45 mouse cellular contexts compared by ENCODE assay signal in the genomic region with DNA sequence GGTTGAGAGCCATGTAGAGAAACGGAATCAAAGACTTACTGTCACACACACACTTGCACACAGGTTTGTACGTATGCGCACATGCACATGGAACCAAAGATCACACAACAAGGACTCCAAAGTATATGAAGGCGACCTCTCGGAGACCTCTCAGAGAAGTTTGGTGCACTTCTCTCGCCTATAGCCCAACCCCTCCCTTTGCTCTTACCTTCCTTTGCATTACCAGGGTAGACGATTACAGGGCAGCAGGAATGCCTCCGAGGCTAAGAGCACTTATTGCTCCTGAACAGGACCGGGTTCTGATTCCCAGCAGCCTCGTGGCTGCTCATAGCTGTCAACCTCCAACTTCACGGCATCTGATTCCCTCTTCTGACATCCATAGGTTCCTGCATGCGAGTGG. TPM values are rescaled to one million over a fixed set of nuclear protein-coding genes. Genes with fewer than 3 reads are reported as not detected.
"Had no signal": no experiment of that assay in that cellular context is flagged by ENCODE, and none has a peak within 500 bp of the region (broad histone marks: within the 10 kb centered on the region; RNA-seq: fewer than 3 reads in every experiment).

No protein-coding gene starts in this region.

- H3K4me2 ChIP-seq: limb, embryonic 12.5 days; limb, embryonic 13.5 days; limb, embryonic 15.5 days; liver, embryonic 11.5 days; liver, embryonic 12.5 days; liver, embryonic 13.5 days; liver, embryonic 15.5 days; lung, embryonic 14.5 days; lung, embryonic 15.5 days; midbrain, embryonic 12.5 days; midbrain, embryonic 13.5 days; midbrain, embryonic 15.5 days; neural tube, embryonic 12.5 days had no signal

- H3K27ac ChIP-seq: left cerebral cortex, adult 2 months; limb, embryonic 10.5 days; limb, embryonic 12.5 days; limb, embryonic 15.5 days; liver, embryonic 12.5 days; liver, embryonic 13.5 days; liver, embryonic 14.5 days; liver, embryonic 15.5 days; lung, embryonic 15.5 days; macrophage; midbrain, embryonic 10.5 days; midbrain, embryonic 12.5 days; midbrain, embryonic 13.5 days; midbrain, embryonic 15.5 days; neural tube, embryonic 12.5 days had no signal

- H3K9ac ChIP-seq: limb, embryonic 12.5 days; limb, embryonic 13.5 days; limb, embryonic 15.5 days; liver, embryonic 12.5 days; liver, embryonic 13.5 days; liver, embryonic 14.5 days; liver, embryonic 15.5 days; liver, postnatal 0 days; lung, embryonic 14.5 days; lung, embryonic 15.5 days; midbrain, embryonic 12.5 days; midbrain, embryonic 13.5 days; midbrain, embryonic 15.5 days; neural tube, embryonic 12.5 days had no signal

- H3K27me3 ChIP-seq: limb, embryonic 12.5 days; limb, embryonic 13.5 days; limb, embryonic 15.5 days; liver, embryonic 12.5 days; liver, embryonic 13.5 days; liver, embryonic 15.5 days; lung, embryonic 15.5 days; midbrain, embryonic 13.5 days; midbrain, embryonic 15.5 days; neural tube, embryonic 12.5 days had no signal

- H3K4me3 ChIP-seq: left cerebral cortex, adult 2 months; limb, embryonic 10.5 days; limb, embryonic 12.5 days; limb, embryonic 13.5 days; limb, embryonic 15.5 days; liver, embryonic 12.5 days; liver, embryonic 13.5 days; liver, embryonic 15.5 days; lung, embryonic 15.5 days; megakaryocyte, embryonic 14.5 days; midbrain, embryonic 10.5 days; midbrain, embryonic 12.5 days; midbrain, embryonic 13.5 days; midbrain, embryonic 15.5 days; myocyte; neural tube, embryonic 12.5 days had no signal

- H3K9me3 ChIP-seq: limb, embryonic 10.5 days; limb, embryonic 12.5 days; limb, embryonic 13.5 days; limb, embryonic 15.5 days; liver, embryonic 12.5 days; liver, embryonic 13.5 days; liver, embryonic 15.5 days; lung, embryonic 15.5 days; megakaryocyte, embryonic 14.5 days; midbrain, embryonic 10.5 days; midbrain, embryonic 12.5 days; midbrain, embryonic 13.5 days; midbrain, embryonic 15.5 days; neural tube, embryonic 12.5 days had no signal

- H3K4me1 ChIP-seq: liver, embryonic 12.5 days; liver, embryonic 13.5 days; liver, embryonic 15.5 days; lung, embryonic 15.5 days; midbrain, embryonic 10.5 days; midbrain, embryonic 12.5 days; midbrain, embryonic 13.5 days; midbrain, embryonic 15.5 days; neural tube, embryonic 12.5 days had no signal

- H3K36me3 ChIP-seq: limb, embryonic 10.5 days; limb, embryonic 12.5 days; limb, embryonic 13.5 days; limb, embryonic 15.5 days; liver, embryonic 12.5 days; liver, embryonic 13.5 days; liver, embryonic 15.5 days; lung, embryonic 15.5 days; midbrain, embryonic 10.5 days; midbrain, embryonic 12.5 days; midbrain, embryonic 13.5 days; midbrain, embryonic 15.5 days; neural tube, embryonic 12.5 days had no signal

- ATAC-seq: liver, embryonic 12.5 days; liver, postnatal 0 days; lung, postnatal 0 days; midbrain, embryonic 13.5 days; midbrain, embryonic 15.5 days; midbrain, embryonic 16.5 days had no signal

- DNase-seq: left cerebral cortex, postnatal 4 days; liver; liver, embryonic 13.5 days; liver, postnatal 0 days; lung, adult 18-20 months; lung, adult 2 months; lung, embryonic 14.5 days; lung, postnatal 10 days; lung, postnatal 14 days; lung, postnatal 36 days; lung, postnatal 4 days had no signal

RNA-seq across cellular contexts. Expression of gene Arl14, which starts 14.3 kb away (rescaled TPM):
- total RNA-seq: left cerebral cortex, adult 2 months; left cerebral cortex, adult 8-10 months; left cerebral cortex, postnatal 10 days; left cerebral cortex, postnatal 14 days; left cerebral cortex, postnatal 25 days; left cerebral cortex, postnatal 36 days; left cerebral cortex, postnatal 4 days; megakaryocyte progenitor cell, adult 5-6 weeks; megakaryocyte, adult 5-6 weeks; megakaryocyte-erythroid progenitor cell, adult 5-6 weeks; midbrain, postnatal 0 days had no signal
- polyA plus RNA-seq: limb, embryonic 10.5 days; limb, embryonic 11.5 days; limb, embryonic 12.5 days; limb, embryonic 13.5 days; limb, embryonic 14.5 days; limb, embryonic 15.5 days; liver, adult 2 months; liver, embryonic 11.5 days; liver, embryonic 12.5 days; liver, embryonic 13.5 days; liver, embryonic 14.5 days; liver, embryonic 15.5 days; liver, embryonic 16.5 days; liver, postnatal 0 days; lung, adult 2 months; macrophage; midbrain, embryonic 10.5 days; midbrain, embryonic 12.5 days; midbrain, embryonic 13.5 days; midbrain, embryonic 15.5 days; midbrain, embryonic 16.5 days; midbrain, postnatal 0 days; myocyte; neural tube, embryonic 11.5 days; neural tube, embryonic 12.5 days had no signal
